Mouse (Mus musculus): ENCODE data around the gene Gm43720.
"Not testable (repeated sequence)": the region's sequence is repeated elsewhere in the genome, so short reads cannot be mapped to it uniquely, and the experiment has no call there.

The Gm43720 gene

DNA sequence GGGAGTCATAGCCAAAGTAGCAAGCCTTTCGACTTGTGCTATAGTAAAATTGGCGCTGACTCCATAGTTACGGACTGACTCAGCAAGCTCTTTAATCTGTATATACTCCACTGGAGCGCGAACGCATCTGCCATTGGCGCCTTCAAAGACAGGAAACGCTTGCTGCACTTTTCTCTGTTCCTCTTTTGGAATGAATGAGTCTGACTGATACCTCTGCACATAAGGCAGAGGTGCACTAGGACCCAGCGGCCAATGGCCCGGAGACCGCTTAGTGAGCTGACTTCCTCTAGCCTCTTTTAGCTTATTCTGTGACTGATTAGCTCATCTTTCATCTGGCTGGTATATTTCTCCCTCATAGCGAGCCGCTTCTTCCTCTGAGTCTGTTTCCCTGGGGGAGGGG lies 63.1 kb downstream of the Gm43720 start:
- not testable (repeated sequence) for DNase-seq (ENCODE audit: low read depth)

Measured in induced T-regulatory cell, adult 2 months (primary cell).